Mouse (Mus musculus) mesoderm, embryonic 11.5 days (tissue): ENCODE results near the gene Tmem82.
A peak's percentile ranks its signal among the peaks of the same experiment; 100 is the strongest.
"Not testable (repeated sequence)": the region's sequence is repeated elsewhere in the genome, so short reads cannot be mapped to it uniquely, and the experiment has no call there.

ENCODE experiments used
- DNase-seq: peaks from one replicate; pipeline ENCODE4 v3.0.0-alpha.2; 2012; ENCODE audit warnings: low read depth, low spot score

Tmem82 gene

DNA sequence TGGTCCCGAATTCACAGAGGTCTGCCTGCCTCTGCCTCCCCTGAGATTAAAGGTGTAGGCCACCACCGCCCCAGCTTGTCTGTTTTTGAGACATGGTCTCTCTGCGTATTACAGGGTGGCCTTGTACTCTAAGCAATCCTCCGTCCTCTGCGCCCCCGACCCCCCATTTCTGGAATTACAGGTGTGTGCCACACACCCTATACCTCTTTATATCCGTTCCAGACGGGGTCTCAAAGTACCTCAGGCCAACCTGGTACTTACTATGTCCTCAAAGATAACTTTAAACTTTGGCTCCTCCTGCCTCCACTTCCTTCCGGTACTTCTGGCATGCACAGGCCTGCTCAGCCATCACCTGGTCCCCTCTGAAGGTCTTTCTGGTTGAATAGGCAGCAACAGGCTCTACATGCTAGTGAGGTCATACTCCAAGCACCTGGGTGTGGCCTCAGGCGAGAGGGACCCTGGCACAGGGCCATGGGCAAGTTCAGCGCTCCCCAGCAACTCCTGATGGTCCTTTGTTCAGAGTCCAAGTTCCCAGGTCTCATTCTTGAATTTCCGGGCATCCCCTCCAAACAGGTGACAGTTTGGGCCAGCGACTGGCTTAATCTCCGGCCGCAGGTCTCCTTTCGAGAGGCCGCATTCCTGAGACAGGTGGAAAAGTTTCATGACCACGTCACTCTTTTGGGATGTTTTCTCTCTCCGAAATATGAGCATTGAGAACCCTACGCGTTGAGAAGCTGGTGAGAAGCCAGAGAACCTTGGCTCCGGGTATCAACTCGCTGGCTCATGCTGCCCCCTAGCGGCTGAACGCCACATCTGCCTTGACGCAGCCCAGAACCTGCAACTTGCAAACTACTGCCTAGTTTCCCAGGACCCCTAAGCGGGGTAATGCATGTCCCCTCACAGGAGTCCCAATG is 43.4 kb downstream of the Tmem82 start:
- DNase-seq: peak; percentile 82

DNA sequence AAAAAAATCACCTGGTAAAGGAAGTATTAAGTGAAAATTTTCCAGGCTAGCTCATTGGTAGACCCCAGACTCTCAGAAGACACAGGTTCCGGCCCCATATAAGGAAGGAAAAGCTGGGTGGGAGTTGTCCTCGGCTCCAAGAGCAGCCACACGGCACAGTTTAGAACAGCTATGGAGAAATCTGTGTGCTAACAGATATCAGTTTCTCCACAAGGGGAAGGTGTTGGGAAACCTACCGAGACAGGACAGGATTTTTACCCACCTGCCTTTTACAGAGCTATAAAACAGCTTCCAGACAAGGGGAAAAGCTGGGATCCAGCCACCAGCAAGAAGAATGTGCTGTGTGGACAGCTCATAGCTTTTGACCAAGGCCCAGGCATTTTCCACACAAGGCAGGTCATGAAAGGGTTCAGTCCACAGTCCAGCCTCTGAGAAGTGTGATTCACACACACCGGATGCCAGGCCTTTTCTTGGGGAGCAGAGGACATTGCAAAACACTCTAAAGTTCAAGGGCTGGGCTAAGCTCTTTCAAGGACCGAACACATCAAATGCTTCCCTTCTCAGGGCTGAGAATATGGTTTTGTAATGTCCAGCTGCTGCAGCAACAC is 45.0 kb downstream of the Tmem82 start:
- no peak for DNase-seq

DNA sequence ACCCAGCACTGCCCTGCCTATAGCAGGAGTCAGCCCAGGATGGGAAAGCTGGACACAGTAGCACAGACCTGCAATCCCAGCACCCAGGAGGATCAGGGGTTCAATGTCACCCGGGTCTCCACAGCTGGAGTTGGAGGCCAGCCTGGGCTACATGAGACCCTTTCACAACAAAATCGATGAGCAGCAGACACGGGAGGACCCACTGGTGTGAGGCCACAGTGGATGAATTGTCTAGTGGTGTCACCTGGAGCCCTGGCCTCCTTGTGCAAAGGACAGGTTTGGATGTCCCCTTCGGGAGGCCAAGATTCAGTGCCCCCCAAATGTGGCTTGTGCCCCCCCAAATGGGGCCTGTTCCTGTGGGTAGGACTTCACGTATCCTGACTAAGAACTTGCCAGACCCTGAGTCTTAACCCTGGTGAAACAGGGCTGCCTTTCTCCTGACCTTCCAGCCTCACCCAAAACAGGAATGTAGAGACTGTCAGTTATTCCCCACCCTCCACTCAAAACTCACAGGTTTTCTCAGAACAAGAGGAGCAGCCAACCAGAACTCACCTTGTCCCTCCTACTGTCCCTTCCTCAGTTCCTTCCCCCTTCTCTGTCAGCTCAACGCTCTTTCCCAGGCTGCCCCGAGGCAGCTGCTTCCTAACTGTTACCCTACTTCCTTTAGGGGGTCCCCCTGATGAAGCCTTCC is 45.6 kb downstream of the Tmem82 start:
- no peak for DNase-seq

DNA sequence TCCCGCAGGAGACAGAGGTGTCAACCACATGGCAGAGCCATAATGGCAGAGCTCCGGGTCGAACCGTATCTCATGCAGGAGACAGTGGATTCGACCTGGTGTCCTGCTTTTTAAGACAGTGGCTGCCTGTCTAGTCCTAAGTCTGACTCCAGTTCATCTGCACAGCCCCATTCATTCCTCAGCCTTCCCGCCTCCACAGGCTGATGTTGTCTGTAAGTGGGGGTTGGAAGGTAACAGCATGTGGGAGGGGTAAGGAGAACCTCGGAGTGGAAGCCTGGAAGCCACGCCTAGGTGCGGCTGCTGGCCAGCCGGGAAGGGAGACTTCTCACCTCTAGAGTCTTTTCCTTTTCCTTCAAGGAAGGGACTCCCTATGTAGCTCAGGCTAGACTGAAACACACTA is 46.5 kb downstream of the Tmem82 start:
- no peak for DNase-seq

DNA sequence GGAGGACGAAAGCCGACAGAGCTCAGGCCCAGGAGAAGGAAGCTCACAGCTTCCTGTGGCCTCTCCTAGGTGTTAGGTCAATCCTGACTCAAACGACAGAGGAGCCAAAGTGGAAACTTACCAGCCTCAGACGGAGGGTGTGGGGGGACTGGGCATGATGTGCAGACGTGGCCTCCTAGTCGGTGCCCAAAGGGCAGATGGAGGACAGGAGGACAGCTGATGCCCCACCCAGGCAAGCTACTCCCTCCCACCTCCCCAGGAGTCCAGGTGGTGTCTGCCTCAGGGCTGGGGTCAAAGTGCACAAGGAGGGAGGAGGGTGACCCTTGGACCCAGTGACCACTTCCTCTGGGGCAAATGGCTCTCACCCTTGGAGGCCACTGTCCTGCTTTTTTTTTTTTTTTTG is 47.1 kb downstream of the Tmem82 start:
- no peak for DNase-seq

DNA sequence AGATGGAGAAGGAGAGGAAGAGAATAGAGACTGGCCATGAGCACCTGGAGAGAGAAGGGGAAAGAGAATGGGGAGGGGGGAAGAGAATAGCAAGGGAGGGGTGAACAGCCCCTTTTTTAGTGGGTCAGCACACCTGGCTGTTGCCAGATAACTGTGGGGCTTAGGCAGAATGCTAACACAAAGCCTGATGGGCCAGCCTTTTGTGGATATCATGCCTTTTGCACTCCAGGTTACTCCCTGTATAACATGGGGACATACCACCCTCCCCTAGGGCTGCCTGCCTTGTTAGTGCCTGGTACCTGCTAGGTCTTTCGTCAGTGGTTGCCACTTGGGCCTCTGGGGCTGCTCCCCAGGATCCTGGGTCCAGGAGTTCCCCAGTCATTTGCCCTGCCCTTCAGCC is 47.6 kb downstream of the Tmem82 start:
- no peak for DNase-seq

DNA sequence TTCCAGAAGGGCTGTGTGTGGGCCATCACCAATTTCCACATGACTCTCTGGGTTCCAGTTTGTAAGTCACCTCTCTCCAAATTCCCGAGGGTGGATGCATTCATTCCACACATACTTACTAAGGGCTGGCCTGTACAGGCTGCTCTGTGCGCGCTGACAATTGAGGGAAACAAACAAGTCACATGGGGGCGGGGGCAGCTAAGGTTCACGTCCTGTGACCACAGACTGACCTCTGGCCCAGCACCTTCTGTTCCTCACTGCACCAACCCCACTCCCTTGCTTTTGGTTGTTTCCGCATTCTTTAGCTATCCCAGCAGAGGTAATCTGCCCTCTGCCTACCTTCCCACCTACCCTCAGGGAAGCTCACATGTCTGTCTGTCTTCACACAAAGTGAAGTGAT is 48.4 kb downstream of the Tmem82 start:
- DNase-seq: no peak

DNA sequence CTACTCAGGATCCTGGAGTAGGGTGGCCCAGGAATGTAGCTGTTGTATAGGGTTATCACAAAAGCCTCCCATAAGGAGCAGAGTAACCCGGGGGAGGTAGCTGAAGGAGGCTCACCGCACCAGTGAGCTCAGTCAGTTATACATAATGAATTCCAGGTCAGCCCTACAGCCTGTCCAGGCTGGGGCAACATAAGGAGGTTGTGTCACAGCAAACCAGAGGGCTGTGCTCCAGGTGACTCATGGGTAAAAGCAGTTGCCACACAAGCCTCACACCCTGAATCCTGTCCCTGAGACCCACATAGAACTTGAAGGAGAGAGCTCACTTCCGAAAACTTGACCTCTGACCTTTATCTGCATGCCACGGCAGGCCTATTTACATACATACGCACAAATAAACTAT is 49.5 kb downstream of the Tmem82 start:
- DNase-seq: no peak

DNA sequence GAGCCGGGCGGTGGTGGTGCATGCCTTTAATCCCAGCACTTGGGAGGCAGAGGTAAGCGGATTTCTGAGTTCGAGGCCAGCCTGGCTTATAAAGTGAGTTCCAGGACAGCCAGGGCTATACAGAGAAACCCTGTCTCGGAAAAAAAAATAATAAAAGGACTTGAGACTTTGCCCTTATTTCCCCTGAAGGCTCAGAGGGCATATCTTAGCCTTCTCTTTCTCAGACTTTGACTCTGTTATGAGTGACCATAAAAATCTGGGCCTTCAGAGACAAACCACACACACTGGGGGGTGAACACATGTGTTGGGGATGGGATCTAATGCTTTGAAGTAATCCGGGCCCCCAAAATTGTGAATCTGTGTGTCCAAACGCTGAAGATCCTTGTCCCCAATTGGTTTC is 51.3 kb downstream of the Tmem82 start:
- DNase-seq: not testable (repeated sequence)

DNA sequence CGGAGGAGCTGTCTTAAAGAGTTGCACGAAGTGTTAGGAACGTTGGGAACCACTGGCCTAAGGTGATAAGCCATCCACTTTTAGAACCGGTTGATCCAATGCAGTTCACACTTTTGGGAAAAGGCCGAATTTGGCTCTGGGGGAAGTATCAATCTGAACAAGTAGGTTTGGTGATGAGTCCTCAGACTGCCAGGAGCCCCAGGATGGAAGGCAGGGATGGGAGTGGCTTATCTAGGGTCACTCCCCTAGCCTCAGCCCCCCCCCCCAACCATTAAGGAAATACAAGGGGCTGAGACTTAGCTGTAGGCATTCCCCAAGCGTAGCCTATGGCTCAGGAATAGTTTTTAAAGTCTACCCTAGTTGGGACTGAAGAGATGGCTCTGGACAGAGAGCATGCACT is 52.2 kb downstream of the Tmem82 start:
- DNase-seq: no peak

DNA sequence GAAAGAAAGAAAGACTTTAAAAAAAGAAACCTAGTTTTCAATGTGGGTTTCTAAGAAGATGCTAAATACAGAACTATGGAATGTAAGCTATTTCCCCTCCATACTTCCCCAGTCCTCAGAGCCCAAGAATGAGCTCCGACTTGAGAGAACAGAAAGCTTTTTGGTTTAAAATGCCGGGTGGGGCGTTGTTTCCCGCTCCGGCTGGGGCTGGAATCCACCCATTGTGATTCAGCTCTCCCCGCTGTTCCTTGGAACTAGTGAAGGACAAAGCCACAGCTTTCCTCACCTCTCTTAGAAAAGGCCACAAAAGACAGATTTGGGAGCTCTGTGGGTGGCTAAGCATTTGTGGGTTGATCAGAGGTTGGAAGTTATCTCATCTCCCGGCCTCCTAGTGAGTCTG is 53.1 kb downstream of the Tmem82 start:
- DNase-seq: no peak

DNA sequence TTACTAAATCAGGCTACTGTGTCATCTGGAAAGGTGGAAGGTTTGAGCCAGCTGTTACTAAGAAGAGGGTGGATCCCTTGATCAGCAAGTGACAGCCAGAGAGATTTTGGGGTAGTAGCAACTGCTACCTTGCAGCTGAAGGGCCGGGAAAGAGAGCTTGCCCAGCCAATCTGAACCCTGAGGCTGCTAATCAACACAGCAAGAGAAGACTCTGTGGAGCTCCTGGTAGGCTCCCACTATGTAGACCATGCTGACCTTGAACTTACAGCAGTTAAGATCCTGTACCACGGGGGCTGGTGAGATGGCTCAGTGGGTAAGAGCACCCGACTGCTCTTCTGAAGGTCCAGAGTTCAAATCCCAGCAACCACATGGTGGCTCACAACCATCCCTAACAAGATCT is 53.8 kb downstream of the Tmem82 start:
- no peak for DNase-seq

DNA sequence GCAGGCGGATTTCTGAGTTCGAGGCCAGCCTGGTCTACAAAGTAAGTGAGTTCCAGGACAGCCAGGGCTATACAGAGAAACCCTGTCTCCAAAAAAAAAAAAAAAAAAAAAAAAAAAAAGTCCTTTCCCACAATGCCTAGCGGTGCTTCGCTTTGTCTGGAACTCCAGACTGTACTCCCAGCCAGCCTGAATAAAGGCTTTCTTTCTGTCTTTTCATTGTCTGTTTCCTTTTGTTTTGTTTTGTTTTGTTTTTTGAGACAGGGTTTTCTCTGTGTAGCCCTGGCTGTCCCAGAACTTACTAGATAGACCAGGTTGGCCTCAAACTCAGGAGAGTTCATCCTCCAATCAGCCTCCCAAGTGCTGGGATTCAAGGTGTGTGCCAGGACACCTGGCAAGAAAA is 54.2 kb downstream of the Tmem82 start:
- DNase-seq: no peak
